Mouse (Mus musculus) MEL (cell line): ENCODE measurements around the gene Cdhr4.

ENCODE experiments used
- E2F4 ChIP-seq: IDR thresholded peaks from 2 replicates; pipeline ENCODE4 v1.6.1; 2011; ENCODE audit warnings: low read depth, low read length, improper control_type of control experiment, borderline replicate concordance
- MAX ChIP-seq: IDR thresholded peaks from 2 replicates; pipeline ENCODE4 v1.6.1; 2011; ENCODE audit warnings: low read length, improper control_type of control experiment
- NELFE ChIP-seq: IDR thresholded peaks from 2 replicates; pipeline ENCODE4 v1.6.1; 2011; ENCODE audit warnings: low read depth, low read length, improper control_type of control experiment
- POLR2A ChIP-seq, 2 experiments: IDR thresholded peaks; 2 replicates each; pipeline ENCODE4 v1.6.1; 2011 to 2012; ENCODE audit warnings: low read length in 2 of 2, mild to moderate bottlenecking in 2 of 2, control low read depth in 1 of 2, improper control_type of control experiment in 1 of 2, low read depth in 1 of 2, moderate library complexity in 1 of 2; ENCODE audit not compliant: control insufficient read depth in 1 of 2, insufficient read depth in 1 of 2, poor library complexity in 1 of 2
- POLR2AphosphoS2 ChIP-seq: IDR thresholded peaks from 2 replicates; pipeline ENCODE4 v1.6.1; 2011; ENCODE audit warnings: low read length, improper control_type of control experiment

GRCm38 (mm10) chr9:107957141-107957540, 35.2 kb upstream of the Cdhr4 start:
- TF ChIP-seq POLR2A (IDR thresholded peaks at IDR 0.05; ENCODE audit: control insufficient read depth in 1 of 2, insufficient read depth in 1 of 2, low read depth in 1 of 2, low read length in 2 of 2, poor library complexity in 1 of 2), result no peak
- TF ChIP-seq E2F4, result no peak
- no peak for TF ChIP-seq POLR2AphosphoS2
- TF ChIP-seq MAX, result no peak
- TF ChIP-seq NELFE, result no peak
